Comparison of ENCODE assay signal across 23 mouse cellular contexts in genomic region chr17:73716684-73717083, GRCm38 (mm10). TPM values are rescaled to one million over a fixed set of nuclear protein-coding genes. Genes with fewer than 3 reads are reported as not detected.
A peak's percentile ranks its signal among the peaks of the same experiment; 100 is the strongest.
DNase-seq lines count a peak whose midpoint lies in the region; ATAC-seq and TF ChIP-seq lines count a peak whose summit lies in the region.
"Had no signal": no experiment of that assay in that cellular context is flagged by ENCODE, and none has a peak within 500 bp of the region (broad histone marks: within the 10 kb centered on the region; RNA-seq: fewer than 3 reads in every experiment).

No protein-coding gene starts in this region.

- H3K27ac ChIP-seq in midbrain, embryonic 14.5 days (replicated peaks; ENCODE audit: low read depth, low read length), result no peak overlapping the region
- no peak overlapping the region for H3K27ac ChIP-seq in midbrain, embryonic 10.5 days (replicated peaks)
- peak overlapping the region; percentile 44; the same call in 1 of the 2 replicates for H3K27ac ChIP-seq in CH12.LX (ENCODE audit: insufficient read depth, low read depth)

- H3K9me3 ChIP-seq in midbrain, embryonic 14.5 days (ENCODE audit: control insufficient read depth, low read length), result no peaks in the 10 kb centered on the region
- no peaks in the 10 kb centered on the region for H3K9me3 ChIP-seq in midbrain, embryonic 10.5 days (replicated peaks)
- no peaks in the 10 kb centered on the region for H3K9me3 ChIP-seq in CH12.LX (replicated peaks; ENCODE audit: low read length)

- H3K9ac ChIP-seq in midbrain, embryonic 14.5 days (replicated peaks; ENCODE audit: low read length), result no peak overlapping the region
- no peak overlapping the region; the same call in 1 of the 2 replicates for H3K9ac ChIP-seq in CH12.LX (ENCODE audit: insufficient read depth, low read depth)

- dilution Hi-C loops in CH12.LX (cut with MboI; ENCODE audit: extremely low pct_ligation_motif_present, extremely low pct_unique_long_range_greater_than_20kb, low sequenced_read_pairs), result no loop called here

- TF ChIP-seq POLR2A in CH12.LX (IDR thresholded peaks at IDR 0.05; ENCODE audit: low read depth, low read length), result no peak

- TF ChIP-seq RAD21 in CH12.LX (IDR thresholded peaks at IDR 0.05; ENCODE audit: low read depth, low read length), result no peak

- H3K27me3 ChIP-seq in midbrain, embryonic 14.5 days (ENCODE audit: control insufficient read depth, insufficient read depth, low read length), result no peaks in the 10 kb centered on the region; the same call in 1 of the 2 replicates
- peaks cover 23% of the 10 kb centered on the region for H3K27me3 ChIP-seq in midbrain, embryonic 10.5 days (ENCODE audit: low read depth, poor library complexity, severe bottlenecking)
- peaks cover 4% of the 10 kb centered on the region for H3K27me3 ChIP-seq in CH12.LX (replicated peaks)

- no peaks in the 10 kb centered on the region for H3K79me2 ChIP-seq in CH12.LX (replicated peaks; ENCODE audit: control insufficient read depth, extremely low read depth, insufficient read depth, poor library complexity, severe bottlenecking)

- peak; percentile 62 for TF ChIP-seq EP300 in CH12.LX (IDR thresholded peaks at IDR 0.05; ENCODE audit: low read length)

- no peak for ATAC-seq in midbrain, embryonic 14.5 days (ENCODE audit: low FRiP score, low TSS enrichment)
- ATAC-seq: activated CD4-positive, CD25-positive, alpha-beta regulatory T cell, adult 4 months; CD4-positive, CD25-positive, alpha-beta regulatory T cell, adult 4 months; Patski had no signal

- peak; percentile 64 for DNase-seq in heart, adult 11 months
- no peak for DNase-seq in heart, adult 9 months (ENCODE audit: low spot score in 2 of 2)
- DNase-seq in midbrain, embryonic 14.5 days, result peak; percentile 29
- no peak for DNase-seq in midbrain, embryonic 10.5 days (ENCODE audit: low spot score)
- DNase-seq in CH12.LX (ENCODE audit: extremely low read depth), result no peak
- no peak for DNase-seq in liver
- DNase-seq: adrenal gland, adult 2 months; adrenal gland, adult 8-10 months; adrenal gland, postnatal 10 days; adrenal gland, postnatal 14 days; adrenal gland, postnatal 25 days; adrenal gland, postnatal 36 days; B cell, adult 2 months; cerebellum, adult 11 months; cerebellum, adult 11-12 months; cerebellum, adult 18-20 months; cerebellum, adult 2 months had no signal

- H3K36me3 ChIP-seq in midbrain, embryonic 14.5 days (ENCODE audit: control insufficient read depth, insufficient read depth, low read length), result no peaks in the 10 kb centered on the region
- H3K36me3 ChIP-seq in midbrain, embryonic 10.5 days, result no peaks in the 10 kb centered on the region
- H3K36me3 ChIP-seq in CH12.LX (replicated peaks in 1 of 2; ENCODE audit: control insufficient read depth in 1 of 2, insufficient read depth in 1 of 2, low read length in 1 of 2), result no peaks in the 10 kb centered on the region
- H3K36me3 ChIP-seq: G1E had no signal

- no peak overlapping the region for H3K4me3 ChIP-seq in midbrain, embryonic 14.5 days (replicated peaks; ENCODE audit: low read depth, low read length)
- H3K4me3 ChIP-seq in midbrain, embryonic 10.5 days, result no peak overlapping the region
- no peak overlapping the region for H3K4me3 ChIP-seq in CH12.LX (replicated peaks in 1 of 3; ENCODE audit: low read depth in 2 of 3, low read length in 2 of 3, poor library complexity in 1 of 3)

- WGBS in midbrain, embryonic 14.5 days, result 53% methylated on average over 3 of the region's 3 CpGs
- WGBS in midbrain, embryonic 10.5 days, result 77% methylated on average over 3 of the region's 3 CpGs

- TF ChIP-seq CTCF in CH12.LX (conservative IDR thresholded peaks at IDR 0.05 in 1 of 2, IDR thresholded peaks at IDR 0.05 in 1 of 2; ENCODE audit: low read depth in 2 of 2, low read length in 2 of 2), result no peak

- no peak overlapping the region for H3K4me2 ChIP-seq in midbrain, embryonic 14.5 days (ENCODE audit: low read length)
- peak overlapping the region; percentile 48 for H3K4me2 ChIP-seq in CH12.LX (ENCODE audit: insufficient read depth, low read depth, poor library complexity, severe bottlenecking)

- peaks cover 14% of the 10 kb centered on the region for H3K4me1 ChIP-seq in midbrain, embryonic 14.5 days (ENCODE audit: control insufficient read depth, insufficient read depth, low read length)
- peaks cover 26% of the 10 kb centered on the region for H3K4me1 ChIP-seq in midbrain, embryonic 10.5 days
- peaks cover 31 to 74% of the 10 kb centered on the region in 2 experiments for H3K4me1 ChIP-seq in CH12.LX (ENCODE audit: control insufficient read depth in 1 of 2, insufficient read depth in 2 of 2)

- in situ Hi-C loops in CH12.LX (cut with MboI; ENCODE audit: low pct_ligation_motif_present, low pct_unique_long_range_greater_than_20kb, low sequenced_read_pairs), result no loop called here

TF ChIP-seq in CH12.LX, 34 proteins besides CTCF, POLR2A, EP300 and RAD21:
- TF ChIP-seq NRF1 (IDR thresholded peaks at IDR 0.05; ENCODE audit: low read depth, low read length), result no peak
- peak; percentile 54; the same call in 1 of the 2 replicates for TF ChIP-seq TCF12 (IDR thresholded peaks at IDR 0.05; ENCODE audit: low read depth, low read length)
- TF ChIP-seq IRF4 (IDR thresholded peaks at IDR 0.05; ENCODE audit: low read depth, low read length), result peak; percentile 41; the same call in 1 of the 2 replicates
- peak; percentile 59; the same call in 1 of the 2 replicates for TF ChIP-seq ETS1 (conservative IDR thresholded peaks at IDR 0.05; ENCODE audit: low read depth, low read length)
- no peak for TF ChIP-seq USF2 (conservative IDR thresholded peaks at IDR 0.05; ENCODE audit: low read depth, low read length)
- TF ChIP-seq ZNF384 (IDR thresholded peaks at IDR 0.05; ENCODE audit: low read depth, low read length), result no peak
- no peak for TF ChIP-seq SIN3A (IDR thresholded peaks at IDR 0.05; ENCODE audit: low read length)
- TF ChIP-seq SMC3 (IDR thresholded peaks at IDR 0.05; ENCODE audit: low read depth, low read length), result no peak
- TF ChIP-seq MAZ (IDR thresholded peaks at IDR 0.05; ENCODE audit: low read depth, low read length), result no peak
- peak; percentile 38; the same call in 1 of the 2 replicates for TF ChIP-seq BHLHE40 (IDR thresholded peaks at IDR 0.05; ENCODE audit: low read depth, low read length)
- no peak for TF ChIP-seq MXI1 (IDR thresholded peaks at IDR 0.05; ENCODE audit: low read depth, low read length)
- TF ChIP-seq MAX (IDR thresholded peaks at IDR 0.05; ENCODE audit: low read length), result no peak
- TF ChIP-seq E2F4 (IDR thresholded peaks at IDR 0.05; ENCODE audit: insufficient replicate concordance, low read depth, low read length), result no peak
- TF ChIP-seq RCOR1 (conservative IDR thresholded peaks at IDR 0.05; ENCODE audit: low read depth, low read length), result no peak
- no peak for TF ChIP-seq ZC3H11A (IDR thresholded peaks at IDR 0.05; ENCODE audit: low read depth, low read length)
- no peak for TF ChIP-seq ELF1 (IDR thresholded peaks at IDR 0.05; ENCODE audit: low read depth, low read length)
- 0 out of 2 replicates have a peak, but pooled peaks have one; percentile 29 for TF ChIP-seq CHD1 (IDR thresholded peaks at IDR 0.05; ENCODE audit: low read depth, low read length)
- TF ChIP-seq MAFK (IDR thresholded peaks at IDR 0.05; ENCODE audit: insufficient replicate concordance, low read length), result no peak
- no peak for TF ChIP-seq JUN (IDR thresholded peaks at IDR 0.05; ENCODE audit: insufficient read depth, low read depth, low read length)
- no peak for TF ChIP-seq PAX5 (IDR thresholded peaks at IDR 0.05; ENCODE audit: low read length)
- no peak for TF ChIP-seq NELFE (IDR thresholded peaks at IDR 0.05; ENCODE audit: low read depth, low read length)
- peak; percentile 62; the same call in 1 of the 2 replicates for TF ChIP-seq CHD2 (IDR thresholded peaks at IDR 0.05; ENCODE audit: low read length)

RNA-seq across cellular contexts. Expression of gene Galnt14, which starts 6.4 kb away (rescaled TPM):
- polyA plus RNA-seq in midbrain, embryonic 14.5 days (2014; fragmentation: Nextera tagmentation; extraction: Ambion mirVana), result 15.3 and 18.8 TPM in 2 replicates
- 1.8 and 3.8 TPM in 2 replicates for polyA plus RNA-seq in midbrain, embryonic 10.5 days (2016; fragmentation: Nextera tagmentation; extraction: Ambion mirVana)
- 3.4 and 5.8 TPM in 2 replicates for total RNA-seq in CH12.LX (2012; rRNA removed)
- total RNA-seq in CH12.LX (2014; rRNA removed), result 0.88 and 1.0 TPM in 2 replicates
- polyA plus RNA-seq in CH12.LX (2012; ENCODE audit: insufficient read length, low read depth), result 2.0 and 2.4 TPM in 2 replicates
- total RNA-seq: MEL had no signal
- polyA plus RNA-seq: C2C12, G1E had no signal

Comparison
In these comparisons a context has a peak if more than half of its experiments do, and no peak if none do; other contexts are left out.
1. DNase-seq: peak in heart, adult 11 months (single experiment) and midbrain, embryonic 14.5 days (single experiment); none in heart, adult 9 months (0 of 2), midbrain, embryonic 10.5 days (single experiment), CH12.LX (single experiment) and liver (single experiment).